Mouse (Mus musculus) megakaryocyte, embryonic 14.5 days (primary cell): ENCODE results near the gene Fastk. TPM values are rescaled to one million over a fixed set of nuclear protein-coding genes. Genes with fewer than 3 reads are reported as not detected.

Source experiments
- H3K27me3 ChIP-seq: replicated peaks from 2 replicates; pipeline ENCODE3; 2012; ENCODE audit warnings: inconsistent platforms
- H3K36me3 ChIP-seq: replicated peaks from 2 replicates; pipeline ENCODE3; 2012; ENCODE audit warnings: low read length, inconsistent platforms, mixed read lengths
- H3K4me1 ChIP-seq: 2 replicates; pipeline ENCODE4 v1.6.1; 2012; ENCODE audit warnings: inconsistent platforms
- H3K4me3 ChIP-seq: replicated peaks from 2 replicates; pipeline ENCODE3; 2012; ENCODE audit warnings: moderate library complexity, mild to moderate bottlenecking, inconsistent platforms
- H3K9me3 ChIP-seq: 2 replicates; pipeline ENCODE4 v1.6.1; 2012; ENCODE audit warnings: inconsistent platforms
- FLI1 ChIP-seq: IDR thresholded peaks from 2 replicates; pipeline ENCODE4 v1.6.1; 2012; ENCODE audit warnings: low read length, inconsistent platforms, mixed read lengths
- GATA1 ChIP-seq: IDR thresholded peaks from 3 replicates; pipeline ENCODE4 v1.6.1; 2012; ENCODE audit warnings: mixed read lengths, low read length, inconsistent platforms, borderline replicate concordance
- polyA plus RNA-seq: library from polyadenylated mRNA; stranded (reverse); fragments of >175 nt; gene quantifications from 2 replicates; pipeline ENCODE4 v1.2.3, GENCODE M21; 2012; ENCODE audit warnings: low replicate concordance; ENCODE audit not compliant: insufficient read depth

The Fastk gene
- polyA plus RNA-seq, 1 experiment: 216 TPM

DNA sequence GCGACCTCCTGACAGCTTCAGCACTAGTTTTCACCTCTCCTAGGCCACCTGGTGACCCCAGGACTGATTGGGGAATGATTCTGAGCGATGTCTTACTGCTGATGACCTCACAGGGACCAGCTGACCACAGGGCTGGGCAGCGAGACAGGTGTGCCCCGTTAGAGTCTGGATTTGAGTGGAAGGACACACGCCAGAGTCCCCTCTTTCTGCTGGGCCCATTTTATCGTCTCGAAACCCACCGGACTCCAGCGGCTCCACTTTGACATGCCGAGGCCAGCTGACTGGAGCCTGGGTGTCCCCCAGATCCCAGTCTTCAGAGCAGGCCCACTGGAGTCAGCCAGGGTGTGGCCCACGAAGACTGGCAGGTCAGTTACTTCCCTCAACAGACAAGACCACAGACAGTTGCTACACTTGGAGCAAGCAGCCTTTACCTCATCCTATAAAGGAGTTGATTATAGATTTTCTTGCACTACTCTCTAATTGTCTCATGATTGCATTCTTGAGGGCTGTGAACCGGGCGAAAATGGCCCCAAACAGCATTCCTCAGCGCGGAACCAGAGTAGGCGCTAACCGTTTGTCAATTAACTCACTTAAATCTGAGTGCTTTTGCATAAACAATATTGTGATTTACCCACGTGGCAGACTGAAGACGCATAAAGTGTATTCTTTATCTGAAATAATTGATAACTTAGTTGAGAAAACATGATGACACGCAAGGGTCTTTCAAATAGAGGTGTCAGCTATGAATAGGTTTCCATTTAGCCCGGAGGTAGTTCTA is 20.9 kb downstream of the Fastk start:
- H3K36me3 ChIP-seq: peaks cover 49% of the 10 kb centered on the region
- H3K9me3 ChIP-seq: no peaks in the 10 kb centered on the region
- peaks cover 1% of the 10 kb centered on the region for H3K27me3 ChIP-seq
- peaks cover 79% of the 10 kb centered on the region for H3K4me1 ChIP-seq
- peak overlapping the region; percentile 92 for H3K4me3 ChIP-seq
- no peak for TF ChIP-seq GATA1
- no peak for TF ChIP-seq FLI1

DNA sequence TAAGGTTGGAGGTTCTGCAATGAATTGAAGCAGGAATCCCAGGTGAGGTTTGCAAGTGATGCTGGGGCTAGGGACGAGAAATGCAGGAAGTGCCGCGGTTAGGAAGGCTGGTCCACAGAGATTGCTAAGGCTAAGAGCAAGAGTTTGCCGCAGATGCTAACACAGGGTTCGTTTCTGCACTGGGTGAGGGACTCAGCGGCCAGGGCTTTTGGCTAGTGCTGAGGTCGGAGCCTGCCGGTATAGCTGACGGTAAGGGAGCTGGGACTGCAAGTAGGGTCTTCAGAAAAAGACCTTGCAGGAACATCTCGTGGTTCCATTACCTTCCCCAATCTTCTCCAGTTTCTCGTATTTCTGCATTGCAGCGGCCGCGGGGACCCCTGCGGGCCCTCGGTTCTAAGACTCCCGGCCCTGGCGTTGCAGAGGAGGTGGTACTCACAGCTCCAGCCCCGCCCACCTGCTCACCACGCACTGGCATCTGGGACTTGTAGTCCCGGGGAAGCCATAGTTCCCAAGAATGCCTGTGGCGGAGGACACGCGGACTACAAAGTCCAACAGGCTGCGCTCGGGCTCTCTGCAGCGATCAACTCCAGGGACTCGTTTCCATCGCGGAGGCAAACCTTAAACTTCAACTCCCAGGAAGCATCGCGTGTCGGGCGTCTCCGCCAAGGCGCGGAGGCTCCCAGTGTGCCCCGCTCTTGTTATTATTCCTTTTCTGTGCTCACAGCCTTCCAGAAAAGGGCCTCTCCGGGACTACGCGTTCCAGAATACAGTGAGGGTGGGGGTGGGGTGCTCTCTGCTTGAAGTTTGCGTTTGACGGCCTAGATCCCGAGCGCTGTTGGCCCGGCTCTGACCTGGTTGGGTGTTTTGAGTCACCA is 21.7 kb downstream of the Fastk start, which contains the start of the genes Cdk5 and Slc4a2:
Cdk5 (minus strand) TSS at position 402 of the 875 bp plus-strand sequence.
Slc4a2 (plus strand) TSS at position 709 of the 875 bp plus-strand sequence.
- peaks cover 3% of the 10 kb centered on the region for H3K27me3 ChIP-seq
- H3K4me3 ChIP-seq: peak within 1 kb of the TSS; percentile 92
- H3K4me1 ChIP-seq: peaks cover 80% of the 10 kb centered on the region
- H3K9me3 ChIP-seq: no peaks in the 10 kb centered on the region
- no peak for TF ChIP-seq FLI1
- no peak for TF ChIP-seq GATA1
- H3K36me3 ChIP-seq: peaks cover 49% of the 10 kb centered on the region

DNA sequence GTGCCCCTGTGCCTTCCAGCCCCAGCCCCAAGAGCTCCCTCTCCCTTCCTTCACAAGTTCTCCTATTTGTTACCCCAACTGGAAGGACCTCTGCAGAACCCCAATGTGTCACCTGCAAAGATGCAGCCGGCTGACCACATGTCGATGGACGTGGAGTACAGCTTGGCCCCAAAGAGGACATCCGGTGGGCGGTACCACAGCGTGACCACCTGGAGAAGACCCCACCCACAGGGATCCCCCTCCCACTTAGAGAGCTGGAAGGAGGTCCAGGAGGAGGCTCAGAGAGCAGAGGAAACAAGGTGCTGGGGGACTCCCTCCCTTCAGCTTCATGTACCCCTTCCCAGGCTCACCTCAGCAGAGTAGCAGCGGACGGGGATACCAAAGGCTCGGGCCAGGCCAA is 24.7 kb downstream of the Fastk start:
- Histone ChIP-seq H3K36me3 (peaks cover 55% of the 10 kb centered on the region), H3K9me3 (no peaks in the 10 kb centered on the region)

DNA sequence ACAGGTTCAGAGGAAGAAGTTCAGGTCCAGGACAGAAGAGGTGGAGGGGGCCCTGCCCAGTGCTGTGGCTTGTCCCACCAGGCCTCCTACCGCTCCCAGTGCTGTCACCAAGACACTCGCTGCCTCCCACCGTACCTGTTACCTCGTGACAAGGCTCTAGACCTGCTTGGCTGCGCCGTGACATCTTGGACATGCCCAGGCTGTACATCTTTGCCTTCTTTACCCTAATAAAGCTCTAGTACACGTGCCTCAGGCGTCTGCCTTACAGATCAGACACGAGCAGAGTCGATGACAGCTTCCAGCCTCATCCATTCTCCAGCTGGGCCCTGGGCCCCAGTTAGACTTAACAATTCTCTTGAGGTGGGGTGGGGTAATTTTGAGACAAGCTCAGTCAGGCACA is 27.5 kb downstream of the Fastk start:
- H3K36me3 ChIP-seq: peaks cover 55% of the 10 kb centered on the region
- no peak overlapping the region for H3K4me3 ChIP-seq
- no peak for TF ChIP-seq GATA1
- TF ChIP-seq FLI1: no peak
- peaks cover 67% of the 10 kb centered on the region for H3K4me1 ChIP-seq
- H3K27me3 ChIP-seq: peaks cover 54% of the 10 kb centered on the region
- H3K9me3 ChIP-seq: no peaks in the 10 kb centered on the region

More for the DNA sequence above, 24.7 kb downstream of the Fastk start:
- no peak overlapping the region for H3K4me3 ChIP-seq
- peaks cover 63% of the 10 kb centered on the region for H3K4me1 ChIP-seq
- no peak for TF ChIP-seq GATA1
- TF ChIP-seq FLI1: no peak
- H3K27me3 ChIP-seq: peaks cover 26% of the 10 kb centered on the region

DNA sequence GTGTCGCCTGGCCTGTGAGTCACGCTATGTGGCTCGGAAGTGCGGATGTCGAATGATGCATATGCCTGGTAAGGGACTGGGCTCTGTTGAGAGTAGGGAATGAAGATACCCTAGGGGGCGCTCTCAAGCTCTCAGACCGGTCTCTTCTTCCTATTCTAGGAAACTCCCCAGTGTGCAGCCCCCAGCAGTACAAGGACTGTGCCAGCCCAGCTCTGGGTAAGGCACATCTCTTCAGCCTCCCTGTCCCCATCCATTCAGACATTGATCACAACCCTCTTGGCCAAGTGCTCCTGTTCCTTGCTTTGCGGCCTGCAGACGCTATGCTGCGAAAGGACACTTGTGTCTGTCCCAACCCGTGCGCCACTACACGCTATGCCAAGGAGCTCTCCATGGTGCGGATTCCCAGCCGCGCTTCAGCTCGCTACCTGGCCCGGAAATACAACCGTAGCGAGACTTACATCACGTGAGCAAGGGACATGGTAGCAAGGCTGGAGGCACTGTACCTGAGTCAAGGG is 28.8 kb downstream of the Fastk start:
- H3K9me3 ChIP-seq: no peaks in the 10 kb centered on the region
- H3K27me3 ChIP-seq: peaks cover 67% of the 10 kb centered on the region
- peaks cover 60% of the 10 kb centered on the region for H3K4me1 ChIP-seq
- peaks cover 45% of the 10 kb centered on the region for H3K36me3 ChIP-seq
- no peak for TF ChIP-seq FLI1
- no peak for TF ChIP-seq GATA1
- peak overlapping the region; percentile 77 for H3K4me3 ChIP-seq

DNA sequence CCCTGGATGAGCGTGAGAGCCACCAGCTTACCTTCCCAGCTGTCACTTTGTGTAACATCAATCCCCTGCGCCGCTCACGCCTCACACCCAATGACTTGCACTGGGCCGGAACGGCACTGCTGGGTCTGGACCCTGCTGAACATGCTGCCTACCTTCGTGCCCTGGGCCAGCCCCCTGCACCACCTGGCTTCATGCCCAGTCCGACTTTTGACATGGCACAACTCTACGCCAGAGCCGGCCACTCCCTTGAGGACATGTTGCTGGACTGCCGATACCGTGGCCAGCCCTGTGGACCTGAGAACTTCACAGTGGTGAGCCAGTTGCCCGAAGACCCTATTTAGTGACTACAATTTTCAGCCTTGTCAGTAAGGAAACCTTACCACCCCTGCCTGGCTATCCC is 31.1 kb downstream of the Fastk start:
- no peak for TF ChIP-seq GATA1
- no peak for TF ChIP-seq FLI1
- Histone ChIP-seq H3K4me1 (peaks cover 43% of the 10 kb centered on the region), H3K9me3 (no peaks in the 10 kb centered on the region), H3K4me3 (no peak overlapping the region), H3K27me3 (peaks cover 85% of the 10 kb centered on the region), H3K36me3 (peaks cover 38% of the 10 kb centered on the region)

DNA sequence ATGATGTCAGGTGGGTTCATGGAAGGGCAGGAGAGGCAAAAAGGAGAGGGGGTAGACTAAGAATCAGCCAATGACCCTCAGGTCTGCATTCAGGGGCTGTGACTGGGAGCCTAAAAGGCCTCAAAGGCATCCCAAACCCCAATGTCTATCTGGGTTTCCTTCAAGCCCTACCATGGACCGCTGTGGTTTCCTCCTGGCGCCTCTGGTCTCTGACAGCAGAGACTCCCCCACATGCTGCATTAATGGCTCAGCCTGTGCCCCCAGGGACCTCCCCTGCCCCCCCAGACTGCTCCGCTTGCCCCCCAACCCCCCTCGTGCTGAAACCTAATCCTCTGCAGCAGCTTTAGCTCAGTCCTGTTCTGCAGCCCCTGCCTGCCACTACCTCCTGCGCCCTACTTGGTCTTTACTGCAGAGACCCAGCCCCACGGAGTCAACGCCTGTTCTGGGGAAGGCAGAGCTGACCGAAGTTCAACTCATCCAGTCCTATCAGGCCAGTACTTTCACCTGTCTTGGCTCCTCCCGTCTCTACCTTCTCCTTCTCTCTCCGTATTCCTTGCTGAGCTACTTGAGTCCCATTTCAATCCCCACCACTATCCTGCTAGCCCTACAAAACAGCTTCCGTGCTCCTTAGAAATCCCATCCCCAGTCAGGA is 31.9 kb downstream of the Fastk start, which contains the start of gene Asic3:
Asic3 (plus strand) TSS at position 351 of the 652 bp plus-strand sequence.
- Histone ChIP-seq H3K36me3 (peaks cover 38% of the 10 kb centered on the region), H3K9me3 (no peaks in the 10 kb centered on the region)
- TF ChIP-seq GATA1: no peak
- TF ChIP-seq FLI1: no peak

DNA sequence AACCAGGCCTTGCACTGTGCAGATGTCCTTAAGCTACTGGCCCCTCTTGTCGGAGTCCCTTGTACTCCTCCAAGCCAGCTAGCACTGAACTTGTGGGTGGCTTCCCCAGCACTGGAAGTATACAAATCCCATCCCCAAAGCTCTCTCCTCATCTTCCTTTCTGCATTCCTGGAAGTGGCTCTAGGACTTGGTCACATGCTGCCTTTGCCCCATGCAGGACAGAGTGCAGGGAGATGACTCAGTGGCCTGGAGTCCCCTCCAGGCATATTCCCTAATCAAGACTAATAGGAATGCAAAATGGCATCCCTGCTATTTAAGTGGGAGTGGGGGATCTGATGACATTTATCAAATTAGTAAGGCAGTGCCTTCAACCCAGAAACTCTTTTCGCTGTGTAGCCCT is 33.0 kb downstream of the Fastk start:
- no peak for TF ChIP-seq FLI1
- TF ChIP-seq GATA1: no peak
- H3K27me3 ChIP-seq: peaks cover 97% of the 10 kb centered on the region
- no peak overlapping the region for H3K4me3 ChIP-seq
- H3K4me1 ChIP-seq: peaks cover 40% of the 10 kb centered on the region
- no peaks in the 10 kb centered on the region for H3K9me3 ChIP-seq
- H3K36me3 ChIP-seq: peaks cover 38% of the 10 kb centered on the region

More for the DNA sequence above, 31.9 kb downstream of the Fastk start, which contains the start of gene Asic3:
- H3K27me3 ChIP-seq: peaks cover 93% of the 10 kb centered on the region
- no peak within 1 kb of the TSS for H3K4me3 ChIP-seq
- H3K4me1 ChIP-seq: peaks cover 40% of the 10 kb centered on the region

DNA sequence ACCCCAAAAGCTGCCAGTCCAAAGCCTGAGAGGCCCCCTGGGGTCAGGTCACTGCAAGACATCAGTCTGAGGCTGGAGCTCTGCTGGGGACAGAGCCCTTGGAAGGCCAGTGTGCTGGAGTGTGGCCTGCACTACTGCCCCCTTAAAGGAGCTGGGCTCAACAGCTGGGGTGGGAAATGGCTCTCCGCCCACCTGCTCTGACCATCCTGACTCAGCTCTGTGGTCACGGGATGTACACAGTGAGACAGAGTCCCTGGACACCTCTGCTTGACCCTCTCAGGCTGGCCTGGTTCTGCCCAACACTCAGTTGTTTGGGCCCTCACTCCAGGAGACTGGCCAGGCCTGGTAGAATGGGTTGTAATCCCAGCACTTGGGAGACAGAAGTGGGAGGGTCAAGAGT is 35.6 kb downstream of the Fastk start:
- TF ChIP-seq GATA1 (no peak), FLI1 (no peak)
- Histone ChIP-seq H3K36me3 (peaks cover 54% of the 10 kb centered on the region), H3K27me3 (peaks cover 89% of the 10 kb centered on the region), H3K4me1 (peaks cover 46% of the 10 kb centered on the region), H3K4me3 (no peak overlapping the region), H3K9me3 (no peaks in the 10 kb centered on the region)
